Mouse (Mus musculus) bone marrow, adult 2 months (tissue): Measurements from ENCODE around the gene Dlg2. TPM values are rescaled to one million over a fixed set of nuclear protein-coding genes. Genes with fewer than 3 reads are reported as not detected.

Experiments used
- H3K27ac ChIP-seq: fragments of 200-500 bp; 2 replicates; pipeline ENCODE4 v1.5.1; 2012; ENCODE audit warnings: low read depth, mild to moderate bottlenecking, control low read depth, inconsistent platforms, low read length; ENCODE audit not compliant: control insufficient read depth, poor library complexity, insufficient read depth
- H3K4me1 ChIP-seq: fragments of 200-500 bp; 2 replicates; pipeline ENCODE4 v1.6.1; 2011; ENCODE audit warnings: low read length; ENCODE audit not compliant: control insufficient read depth, insufficient read depth
- H3K4me3 ChIP-seq: fragments of 200-500 bp; replicated peaks from 2 replicates; pipeline ENCODE3; 2011; ENCODE audit warnings: mild to moderate bottlenecking, low read depth, low read length, control low read depth; ENCODE audit not compliant: control insufficient read depth
- CTCF ChIP-seq: fragments of 200-500 bp; IDR thresholded peaks from 2 replicates; pipeline ENCODE4 v1.5.1; 2011; ENCODE audit warnings: low read length, control low read depth; ENCODE audit not compliant: control insufficient read depth, insufficient read depth
- POLR2A ChIP-seq: fragments of 200-500 bp; IDR thresholded peaks from 2 replicates; pipeline ENCODE4 v1.6.1; 2011; ENCODE audit warnings: low read depth, mild to moderate bottlenecking, control low read depth, low read length, borderline replicate concordance; ENCODE audit not compliant: control insufficient read depth
- WGBS: fragments of 180-500 bp; shearing (Covaris S2); methylation state at CpG from one replicate; pipeline ENCODE4 v1.1.7; 2018; 5-methylcytosine and 5-hydroxymethylcytosine counted together
- polyA plus RNA-seq: library from polyadenylated mRNA; stranded (reverse); fragments of >200 nt; gene quantifications from 2 replicates; pipeline ENCODE4 v1.2.4, GENCODE M21; 2011; ENCODE audit warnings: low replicate concordance; ENCODE audit not compliant: missing spikeins, insufficient read depth, insufficient read length

The Dlg2 gene
- polyA plus RNA-seq, 1 experiment = 11.7 TPM

DNA sequence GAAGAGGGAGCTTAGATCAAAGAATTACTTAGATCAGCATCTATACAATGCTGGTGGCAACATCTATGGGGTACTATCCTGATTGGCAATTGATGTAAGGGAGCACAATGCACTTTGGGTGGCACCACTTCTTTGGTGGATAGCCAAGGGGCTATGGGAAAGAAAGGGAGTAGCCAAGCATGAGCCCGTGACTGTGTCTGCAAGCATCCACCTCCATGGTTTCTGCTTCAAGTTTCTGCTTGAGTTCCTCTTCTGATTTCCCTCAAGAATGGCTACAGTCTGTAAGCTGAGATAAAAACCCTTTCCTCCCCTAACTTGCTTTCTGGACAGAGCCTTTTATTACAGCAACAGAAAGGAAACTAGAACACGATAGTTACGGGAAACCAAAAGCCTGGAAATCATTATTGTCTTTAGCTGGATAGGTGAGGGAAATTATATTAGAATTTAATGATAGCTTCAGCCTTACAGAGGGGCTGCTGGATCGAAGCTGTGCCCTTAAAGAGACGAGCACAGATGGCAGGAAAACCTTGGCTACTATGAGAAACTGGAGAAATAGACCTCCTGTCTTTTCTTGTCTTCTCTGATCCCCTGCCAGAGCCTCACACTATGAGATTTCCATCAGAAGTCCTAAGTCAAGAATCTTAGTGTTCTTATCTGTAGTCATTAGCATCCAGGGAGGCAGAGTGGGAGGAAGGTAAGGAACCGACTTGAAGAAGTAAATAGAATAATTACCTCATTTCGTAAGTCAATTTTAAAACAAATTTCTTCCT is 219.9 kb downstream of the Dlg2 start:
- TF ChIP-seq POLR2A (no peak), CTCF (no peak)
- H3K4me1 ChIP-seq = no peaks in the 10 kb centered on the region
- 66% methylated on average over 7 of the region's 7 CpGs for WGBS
- no peak overlapping the region for H3K4me3 ChIP-seq
- H3K27ac ChIP-seq = no peak overlapping the region

DNA sequence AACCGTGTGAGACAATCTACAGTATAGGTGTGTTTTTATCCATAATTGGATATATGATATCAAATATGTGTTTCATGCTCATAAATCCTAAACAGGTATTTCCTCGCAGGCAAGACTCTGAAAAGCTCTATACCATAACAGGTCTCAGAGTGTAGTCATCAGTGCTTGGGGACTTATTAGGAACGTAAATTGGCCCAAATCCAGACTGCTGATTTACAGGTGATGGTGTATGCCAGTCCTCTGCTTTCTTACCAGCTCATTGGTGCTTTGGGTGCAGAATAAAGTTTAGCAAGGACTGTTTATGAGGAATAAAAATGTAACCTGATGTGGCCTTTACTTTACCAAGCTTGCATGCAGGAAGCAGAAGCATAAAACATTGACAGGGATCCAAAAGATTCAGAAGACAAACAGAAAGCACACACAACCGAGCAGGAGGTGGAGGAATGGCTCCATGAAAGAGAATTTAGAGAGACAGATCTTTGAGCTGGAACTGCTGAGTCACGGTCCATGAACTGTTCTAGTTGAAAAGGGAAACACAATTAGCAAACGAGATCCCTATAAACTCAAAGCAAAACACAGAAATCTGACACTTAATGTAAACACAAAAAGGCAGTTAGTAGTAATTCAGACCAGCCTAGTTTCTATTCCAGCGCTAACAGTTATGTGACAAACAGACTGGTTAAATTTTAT is 226.8 kb downstream of the Dlg2 start:
- Histone ChIP-seq H3K4me3 (no peak overlapping the region), H3K4me1 (no peaks in the 10 kb centered on the region), H3K27ac (no peak overlapping the region)
- TF ChIP-seq POLR2A (no peak), CTCF (no peak)
- 57% methylated on average over 7 of the region's 7 CpGs for WGBS

DNA sequence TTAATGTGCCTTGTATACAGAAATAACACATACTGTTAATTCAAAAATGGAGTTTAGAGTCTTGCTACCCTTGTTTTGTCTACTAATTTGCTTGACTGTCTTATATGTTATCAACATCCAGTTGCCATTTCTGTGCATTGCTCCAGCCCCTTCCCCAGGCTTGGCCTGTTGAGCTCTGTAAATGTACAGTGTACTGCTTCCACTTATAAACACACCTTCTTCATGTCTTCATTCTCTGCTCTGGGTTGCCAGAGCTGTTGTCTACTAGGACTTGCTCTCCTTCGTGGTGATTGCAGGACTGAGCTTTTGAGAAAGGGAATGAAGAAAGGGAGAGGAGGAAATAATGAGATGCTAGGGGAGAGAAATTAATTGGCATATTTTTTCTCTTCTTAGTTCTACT is 227.5 kb downstream of the Dlg2 start:
- no peak for TF ChIP-seq POLR2A
- TF ChIP-seq CTCF = no peak
- H3K4me1 ChIP-seq = no peaks in the 10 kb centered on the region
- no peak overlapping the region for H3K4me3 ChIP-seq
- WGBS = 35% methylated on average over 1 of the region's 1 CpGs
- H3K27ac ChIP-seq = no peak overlapping the region

DNA sequence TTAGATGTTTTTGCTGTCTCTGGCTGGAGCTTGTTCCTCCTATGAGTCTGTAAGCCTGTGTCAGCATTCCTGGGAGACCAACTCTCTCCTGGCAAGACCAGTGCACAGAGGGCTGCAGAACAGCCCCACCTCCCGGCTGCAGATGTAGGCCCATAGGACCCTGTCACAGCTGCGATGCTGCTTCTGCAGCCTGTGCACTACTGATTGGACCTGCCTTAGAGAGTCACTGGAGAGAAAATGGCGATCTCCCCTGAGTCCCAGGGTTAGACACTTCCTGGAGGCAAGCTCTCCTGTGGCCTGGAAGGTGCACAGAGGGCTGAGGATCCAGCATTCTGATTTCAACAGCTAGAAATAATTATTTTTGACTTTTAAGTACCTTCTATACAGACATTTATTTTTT is 257.6 kb downstream of the Dlg2 start:
- Histone ChIP-seq H3K4me1 (no peaks in the 10 kb centered on the region), H3K4me3 (no peak overlapping the region), H3K27ac (no peak overlapping the region)
- 45% methylated on average over 3 of the region's 3 CpGs for WGBS
- no peak for TF ChIP-seq POLR2A
- TF ChIP-seq CTCF = no peak

DNA sequence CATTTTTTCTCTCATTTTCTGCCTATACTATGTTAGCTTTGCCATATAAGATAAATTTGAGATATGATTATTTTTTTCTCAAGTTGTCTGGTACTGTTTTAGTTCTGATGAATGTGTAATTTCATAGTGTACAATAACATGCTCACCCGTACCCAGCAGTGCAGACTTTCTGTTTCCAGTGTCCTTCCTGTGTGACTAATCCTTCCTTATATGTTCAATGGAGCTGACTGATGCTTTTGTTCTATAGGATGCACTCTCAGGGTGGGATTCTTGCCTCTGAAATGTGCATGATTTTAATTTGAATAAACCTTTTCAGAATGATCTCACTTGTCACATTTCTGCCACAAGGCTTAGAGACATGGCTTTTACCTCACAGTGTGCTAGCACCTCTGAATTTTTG is 259.9 kb downstream of the Dlg2 start:
- WGBS = 33% methylated on average over 1 of the region's 1 CpGs
- H3K27ac ChIP-seq = no peak overlapping the region
- H3K4me3 ChIP-seq = no peak overlapping the region
- TF ChIP-seq CTCF (no peak), POLR2A (no peak)
- H3K4me1 ChIP-seq = no peaks in the 10 kb centered on the region

DNA sequence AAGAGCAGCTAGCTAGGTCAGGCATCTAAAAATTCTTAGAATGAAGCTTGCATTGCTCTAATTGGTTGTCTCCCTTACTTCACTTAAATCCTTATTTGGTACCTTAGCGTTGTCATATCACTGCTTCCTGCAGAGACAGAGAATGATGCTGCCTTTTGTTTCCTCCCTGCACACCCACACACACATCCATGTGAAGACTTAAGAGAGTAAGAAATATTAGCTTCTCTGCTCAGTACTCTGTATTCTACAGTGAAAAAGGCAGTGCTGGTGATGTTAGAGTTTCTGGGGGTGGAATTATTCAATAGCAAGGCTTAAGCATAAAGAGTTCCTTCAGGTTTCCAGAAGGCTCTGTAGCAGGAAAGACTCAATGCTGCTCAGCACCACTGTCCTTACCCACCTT is 272.2 kb downstream of the Dlg2 start:
- no peak overlapping the region for H3K4me3 ChIP-seq
- H3K27ac ChIP-seq = no peak overlapping the region
- 85% methylated on average over 1 of the region's 1 CpGs for WGBS
- H3K4me1 ChIP-seq = no peaks in the 10 kb centered on the region
- no peak for TF ChIP-seq POLR2A
- no peak for TF ChIP-seq CTCF

DNA sequence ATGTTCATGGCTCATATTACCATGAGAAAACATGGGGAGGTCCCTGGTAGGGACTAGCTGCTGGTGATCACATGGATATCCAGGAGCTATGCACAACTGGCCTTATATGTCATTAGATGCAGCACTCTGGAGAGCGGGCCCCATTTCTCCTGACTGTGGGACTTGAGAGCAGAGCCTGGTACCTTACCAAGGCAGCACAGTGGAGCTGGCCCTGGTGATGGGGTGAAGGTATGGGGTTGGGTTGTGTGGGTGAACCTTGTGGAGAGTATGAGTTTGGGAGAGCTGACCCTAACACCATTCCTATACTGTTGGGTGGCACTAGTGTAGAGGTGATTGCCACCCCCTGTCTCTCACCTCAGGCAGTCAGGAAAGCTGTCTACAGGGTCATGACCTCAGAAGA is 311.5 kb downstream of the Dlg2 start:
- WGBS = 83% methylated on average over 1 of the region's 1 CpGs
- Histone ChIP-seq H3K4me3 (no peak overlapping the region), H3K4me1 (no peaks in the 10 kb centered on the region), H3K27ac (no peak overlapping the region)
- no peak for TF ChIP-seq CTCF
- TF ChIP-seq POLR2A = no peak

DNA sequence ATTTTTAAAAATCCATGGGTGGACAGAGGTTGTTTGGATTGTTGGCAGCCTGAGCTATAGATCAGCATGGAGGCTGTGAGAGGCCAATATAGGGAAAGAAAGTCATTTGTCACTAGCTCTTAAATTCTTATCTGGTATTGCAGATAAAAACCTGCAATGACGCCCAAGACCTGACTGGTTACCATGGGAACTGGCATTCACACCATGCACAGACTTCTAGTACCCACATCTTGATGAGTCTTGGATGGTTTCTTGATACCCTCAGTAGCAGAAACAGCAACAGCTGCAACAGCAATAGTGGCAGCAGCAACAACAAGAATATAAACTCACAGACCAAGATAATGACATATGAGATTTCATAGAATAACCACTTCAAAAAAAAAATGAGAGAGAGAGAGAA is 315.1 kb downstream of the Dlg2 start:
- Histone ChIP-seq H3K4me1 (no peaks in the 10 kb centered on the region), H3K4me3 (no peak overlapping the region), H3K27ac (no peak overlapping the region)
- TF ChIP-seq CTCF (no peak), POLR2A (no peak)
- WGBS = 47% methylated on average over 1 of the region's 1 CpGs
